8 mouse cellular contexts compared by ENCODE assay signal in genomic region chr13:34131708-34132060, GRCm38 (mm10). TPM values are rescaled to one million over a fixed set of nuclear protein-coding genes. Genes with fewer than 3 reads are reported as not detected.
DNase-seq lines count a peak whose midpoint lies in the region; ATAC-seq and TF ChIP-seq lines count a peak whose summit lies in the region.

No protein-coding gene starts in this region.

- peak; percentile 35 to 45 for DNase-seq in frontal cortex, postnatal 36 days (ENCODE audit: low spot score in 2 of 2)
- no peak for DNase-seq in frontal cortex, adult 2 months (ENCODE audit: extremely low spot score in 1 of 2, low spot score in 1 of 2)
- peak; percentile 76 for DNase-seq in induced T-regulatory cell, adult 2 months (ENCODE audit: low read depth)
- no peak for DNase-seq in urinary bladder, adult 18-20 months (ENCODE audit: low spot score in 2 of 2)

- no peak overlapping the region for H3K9ac ChIP-seq in ES-Bruce4 (ENCODE audit: low read depth, poor library complexity, severe bottlenecking)
- H3K9ac ChIP-seq in liver, embryonic 15.5 days = no peak overlapping the region

- no peaks in the 10 kb centered on the region for H3K27me3 ChIP-seq in ES-Bruce4 (ENCODE audit: control insufficient read depth, insufficient read depth, low read length, poor library complexity, severe bottlenecking)
- H3K27me3 ChIP-seq in liver, embryonic 15.5 days = peaks cover 86% of the 10 kb centered on the region

- TF ChIP-seq POLR2A in ES-Bruce4 (IDR thresholded peaks at IDR 0.05; ENCODE audit: insufficient read depth, low read length) = no peak
- TF ChIP-seq POLR2A in embryonic fibroblast, embryonic 13.5 days (IDR thresholded peaks at IDR 0.05; ENCODE audit: low read depth, low read length) = no peak
- no peak for TF ChIP-seq POLR2A in olfactory bulb, adult 2 months (IDR thresholded peaks at IDR 0.05; ENCODE audit: insufficient read depth, low read depth, low read length)

- peak overlapping the region; percentile 77 for H3K4me3 ChIP-seq in ES-Bruce4 (ENCODE audit: low read depth, low read length)
- H3K4me3 ChIP-seq in embryonic fibroblast, embryonic 13.5 days (ENCODE audit: insufficient read depth, low read length) = peak overlapping the region; percentile 87
- 0 out of 2 replicates have a peak overlapping the region, but pooled peaks have one; percentile 14 for H3K4me3 ChIP-seq in liver, embryonic 15.5 days (replicated peaks)
- H3K4me3 ChIP-seq in olfactory bulb, adult 2 months (ENCODE audit: insufficient read depth, low read depth, low read length) = peak overlapping the region; percentile 32

- peak; percentile 53; the same call in 1 of the 2 replicates for TF ChIP-seq EP300 in ES-Bruce4 (IDR thresholded peaks at IDR 0.05; ENCODE audit: insufficient read depth, low read depth, low read length)

- no peaks in the 10 kb centered on the region for H3K9me3 ChIP-seq in ES-Bruce4 (replicated peaks; ENCODE audit: control insufficient read depth, insufficient read depth, low read length, poor library complexity, severe bottlenecking)
- H3K9me3 ChIP-seq in liver, embryonic 15.5 days (replicated peaks) = no peaks in the 10 kb centered on the region

- H3K36me3 ChIP-seq in ES-Bruce4 (ENCODE audit: control insufficient read depth, insufficient read depth, low read length, poor library complexity, severe bottlenecking) = peaks cover 5% of the 10 kb centered on the region
- no peaks in the 10 kb centered on the region for H3K36me3 ChIP-seq in liver, embryonic 15.5 days (replicated peaks)

- H3K4me2 ChIP-seq in liver, embryonic 15.5 days = peak overlapping the region; percentile 72

- peaks cover 2% of the 10 kb centered on the region for H3K4me1 ChIP-seq in ES-Bruce4 (ENCODE audit: control insufficient read depth, insufficient read depth, low read length)
- peaks cover 2% of the 10 kb centered on the region; the same call in 1 of the 2 replicates for H3K4me1 ChIP-seq in embryonic fibroblast, embryonic 13.5 days (ENCODE audit: control insufficient read depth, insufficient read depth, low read length)
- peaks cover 29% of the 10 kb centered on the region for H3K4me1 ChIP-seq in liver, embryonic 15.5 days (replicated peaks)
- peaks cover 27% of the 10 kb centered on the region for H3K4me1 ChIP-seq in olfactory bulb, adult 2 months (ENCODE audit: control insufficient read depth, insufficient read depth, low read length)

- no peak for ATAC-seq in liver, embryonic 15.5 days (ENCODE audit: insufficient read depth)

- WGBS in liver, embryonic 15.5 days (ENCODE audit: insufficient replicate concordance) = 2% methylated on average over 10 of the region's 10 CpGs
- 7% methylated on average over 10 of the region's 10 CpGs for WGBS in olfactory bulb, adult 2 months

- H3K27ac ChIP-seq in ES-Bruce4 (ENCODE audit: insufficient read depth, low read length) = peak overlapping the region; percentile 77
- no peak overlapping the region for H3K27ac ChIP-seq in embryonic fibroblast, embryonic 13.5 days (ENCODE audit: insufficient read depth, low read length)
- H3K27ac ChIP-seq in liver, embryonic 15.5 days (replicated peaks) = no peak overlapping the region
- peak overlapping the region; percentile 95 for H3K27ac ChIP-seq in olfactory bulb, adult 2 months (ENCODE audit: insufficient read depth, low read depth, low read length)

- no peak for TF ChIP-seq CTCF in ES-Bruce4 (IDR thresholded peaks at IDR 0.05; ENCODE audit: low read depth, low read length)
- TF ChIP-seq CTCF in embryonic fibroblast, embryonic 13.5 days (IDR thresholded peaks at IDR 0.05; ENCODE audit: borderline replicate concordance, insufficient read depth, low read length) = no peak
- no peak for TF ChIP-seq CTCF in olfactory bulb, adult 2 months (IDR thresholded peaks at IDR 0.05; ENCODE audit: insufficient read depth, low read depth, low read length)

RNA-seq across cellular contexts. Expression of gene Tubb2b, which starts 1.4 kb away (rescaled TPM):
- polyA plus RNA-seq in frontal cortex, adult 2 months (2012; rRNA removed) = 387 and 426 TPM in 2 replicates
- polyA plus RNA-seq in ES-Bruce4 (2011; ENCODE audit: insufficient read depth, insufficient read length, low read depth, missing spikeins) = 229 and 267 TPM in 2 replicates
- 146 and 176 TPM in 2 replicates for polyA plus RNA-seq in embryonic fibroblast, embryonic 13.5 days (2011; ENCODE audit: insufficient read length, low read depth, missing spikeins)
- polyA plus RNA-seq in liver, embryonic 15.5 days (2015; fragmentation: Nextera tagmentation; extraction: Ambion mirVana) = 1.1 and 1.4 TPM in 2 replicates
- polyA plus RNA-seq in olfactory bulb, adult 2 months (2012; ENCODE audit: insufficient read depth, insufficient read length, low replicate concordance, missing spikeins) = not detected in 2 replicates

RNA-seq across cellular contexts. Expression of gene Psmg4, which starts 31.1 kb away (rescaled TPM):
- polyA plus RNA-seq in frontal cortex, adult 2 months (2012; rRNA removed) = 47.9 and 61.2 TPM in 2 replicates
- polyA plus RNA-seq in ES-Bruce4 (2011; ENCODE audit: insufficient read depth, insufficient read length, low read depth, missing spikeins) = 29.2 and 39.1 TPM in 2 replicates
- 18.5 and 21.7 TPM in 2 replicates for polyA plus RNA-seq in embryonic fibroblast, embryonic 13.5 days (2011; ENCODE audit: insufficient read length, low read depth, missing spikeins)
- polyA plus RNA-seq in liver, embryonic 15.5 days (2015; fragmentation: Nextera tagmentation; extraction: Ambion mirVana) = 26.0 and 30.0 TPM in 2 replicates
- not detected in 2 replicates for polyA plus RNA-seq in olfactory bulb, adult 2 months (2012; ENCODE audit: insufficient read depth, insufficient read length, low replicate concordance, missing spikeins)

RNA-seq across cellular contexts. Expression of gene Tubb2a, which starts 53.9 kb away (rescaled TPM):
- polyA plus RNA-seq in frontal cortex, adult 2 months (2012; rRNA removed) = 1,752 and 1,773 TPM in 2 replicates
- polyA plus RNA-seq in ES-Bruce4 (2011; ENCODE audit: insufficient read depth, insufficient read length, low read depth, missing spikeins) = 28.7 and 29.0 TPM in 2 replicates
- polyA plus RNA-seq in embryonic fibroblast, embryonic 13.5 days (2011; ENCODE audit: insufficient read length, low read depth, missing spikeins) = 137 and 139 TPM in 2 replicates
- 62.6 and 74.2 TPM in 2 replicates for polyA plus RNA-seq in liver, embryonic 15.5 days (2015; fragmentation: Nextera tagmentation; extraction: Ambion mirVana)
- not detected in 2 replicates for polyA plus RNA-seq in olfactory bulb, adult 2 months (2012; ENCODE audit: insufficient read depth, insufficient read length, low replicate concordance, missing spikeins)

Comparison
In these comparisons a context has a peak if more than half of its experiments do, and no peak if none do; other contexts are left out.
1. DNase-seq: peak in frontal cortex, postnatal 36 days (2 of 2) and induced T-regulatory cell, adult 2 months (single experiment); none in frontal cortex, adult 2 months (0 of 2) and urinary bladder, adult 18-20 months (0 of 2).
2. H3K27ac ChIP-seq: peak in ES-Bruce4 (single experiment) and olfactory bulb, adult 2 months (single experiment); none in embryonic fibroblast, embryonic 13.5 days (single experiment) and liver, embryonic 15.5 days (single experiment).
3. H3K4me3 ChIP-seq: peak in every context shown above with its lines; median percentile 87 in embryonic fibroblast, embryonic 13.5 days; 77 in ES-Bruce4; 32 in olfactory bulb, adult 2 months; 14 in liver, embryonic 15.5 days.
4. RNA of gene Tubb2b, which starts 1.4 kb away (polyA plus RNA-seq): 387 to 426 TPM in frontal cortex, adult 2 months, not detected in olfactory bulb, adult 2 months, 229 to 267 TPM in ES-Bruce4 and 146 to 176 TPM in embryonic fibroblast, embryonic 13.5 days; 1.1 to 1.4 TPM in liver, embryonic 15.5 days; every median in the first group is over 10 times any median in the second.
5. RNA of gene Psmg4, which starts 31.1 kb away (polyA plus RNA-seq): 47.9 to 61.2 TPM in frontal cortex, adult 2 months, 26.0 to 30.0 TPM in liver, embryonic 15.5 days, 29.2 to 39.1 TPM in ES-Bruce4 and 18.5 to 21.7 TPM in embryonic fibroblast, embryonic 13.5 days; not detected in olfactory bulb, adult 2 months; every median in the first group is over 10 times any median in the second.